Mouse (Mus musculus) hindbrain, embryonic 14.5 days (tissue): Measurements from ENCODE around the gene Surf6. TPM values are rescaled to one million over a fixed set of nuclear protein-coding genes. Genes with fewer than 3 reads are reported as not detected.
"Not testable (repeated sequence)": the region's sequence is repeated elsewhere in the genome, so short reads cannot be mapped to it uniquely, and the experiment has no call there.

Experiments
- ATAC-seq: fragments of 200-750 bp; cut with Nextera tagmentation; 2 replicates; pipeline ENCODE4 v1.8.0; 2017; ENCODE audit warnings: moderate number of reproducible peaks, mild to moderate bottlenecking, moderate TSS enrichment, moderate library complexity; ENCODE audit not compliant: low FRiP score
- DNase-seq: peaks from one replicate; pipeline ENCODE4 v3.0.0-alpha.2; 2015; ENCODE audit warnings: low spot score
- H3K27ac ChIP-seq: fragments of 300-500 bp; sonication (generic); 2 replicates; pipeline ENCODE4 v1.5.1; 2014; ENCODE audit warnings: mild to moderate bottlenecking, moderate library complexity
- H3K27me3 ChIP-seq: fragments of 300-500 bp; sonication (generic); 2 replicates; pipeline ENCODE4 v1.6.1; 2014; ENCODE audit warnings: mild to moderate bottlenecking, low read length, mixed read lengths; ENCODE audit not compliant: control insufficient read depth, insufficient read depth
- H3K36me3 ChIP-seq: fragments of 300-500 bp; sonication (generic); replicated peaks from 2 replicates; pipeline ENCODE4 v1.6.1; 2014; ENCODE audit not compliant: control insufficient read depth, insufficient read depth
- H3K4me1 ChIP-seq: fragments of 300-500 bp; sonication (generic); replicated peaks from 2 replicates; pipeline ENCODE4 v1.6.1; 2014; ENCODE audit warnings: antibody characterized with exemption, low read length, mixed read lengths; ENCODE audit not compliant: control insufficient read depth, insufficient read depth
- H3K4me2 ChIP-seq: fragments of 300-500 bp; sonication (generic); replicated peaks from 2 replicates; pipeline ENCODE4 v1.6.1; 2014; ENCODE audit warnings: mild to moderate bottlenecking, moderate library complexity
- H3K4me3 ChIP-seq: fragments of 300-500 bp; sonication (generic); replicated peaks from 2 replicates; pipeline ENCODE4 v1.5.1; 2014; ENCODE audit warnings: mild to moderate bottlenecking, low read length
- H3K9ac ChIP-seq: fragments of 300-500 bp; sonication (generic); 2 replicates; pipeline ENCODE4 v1.6.1; 2014
- H3K9me3 ChIP-seq: fragments of 300-500 bp; sonication (generic); 2 replicates; pipeline ENCODE4 v1.6.1; 2016; ENCODE audit warnings: low read length; ENCODE audit not compliant: control insufficient read depth
- WGBS: fragments of 180-500 bp; shearing (Covaris S2); extraction: QIAGEN DNeasy Blood & Tissue Kit; methylation state at CpG from one replicate; pipeline ENCODE4 v1.1.7; 2014; 5-methylcytosine and 5-hydroxymethylcytosine counted together
- polyA plus RNA-seq: library from polyadenylated mRNA; unstranded; fragments of >200 nt; fragmentation: Nextera tagmentation; extraction: Ambion mirVana; gene quantifications from 2 replicates; pipeline ENCODE4 v1.2.1, GENCODE M21; 2014

The Surf6 gene
- polyA plus RNA-seq, 1 experiment from 2014 or later = 15.9 TPM

- WGBS = 83% methylated on average over 3 of the region's 3 CpGs
- no peak overlapping the region for H3K27ac ChIP-seq
- H3K4me2 ChIP-seq = no peak overlapping the region
- no peak overlapping the region for H3K4me3 ChIP-seq
- no peaks in the 10 kb centered on the region for H3K9me3 ChIP-seq
- DNase-seq (no peak), ATAC-seq (no peak)
- peaks cover 36% of the 10 kb centered on the region for H3K4me1 ChIP-seq
- no peaks in the 10 kb centered on the region for H3K27me3 ChIP-seq
- peaks cover 44% of the 10 kb centered on the region for H3K36me3 ChIP-seq
- H3K9ac ChIP-seq = no peak overlapping the region
Observed at GRCm38 (mm10) chr2:26906431-26906830, 3.8 kb upstream of the Surf6 start.

GRCm38 (mm10) chr2:26905936-26906335 is 3.3 kb upstream of the Surf6 start:
- Histone ChIP-seq H3K27ac (no peak overlapping the region), H3K9me3 (no peaks in the 10 kb centered on the region), H3K27me3 (no peaks in the 10 kb centered on the region), H3K4me1 (peaks cover 36% of the 10 kb centered on the region), H3K4me3 (no peak overlapping the region), H3K4me2 (no peak overlapping the region), H3K36me3 (peaks cover 44% of the 10 kb centered on the region), H3K9ac (no peak overlapping the region)
- ATAC-seq (no peak), DNase-seq (no peak)
- WGBS = 90% methylated on average over 2 of the region's 2 CpGs

- peak overlapping the region; percentile 92 for H3K27ac ChIP-seq
- no peaks in the 10 kb centered on the region for H3K27me3 ChIP-seq
- H3K4me3 ChIP-seq = peak overlapping the region; percentile 64
- peak overlapping the region; percentile 64 for H3K4me2 ChIP-seq
- no peaks in the 10 kb centered on the region for H3K9me3 ChIP-seq
- ATAC-seq (no peak), DNase-seq (no peak)
- 12% methylated on average over 7 of the region's 7 CpGs for WGBS
- peaks cover 22% of the 10 kb centered on the region for H3K4me1 ChIP-seq
- peaks cover 60% of the 10 kb centered on the region for H3K36me3 ChIP-seq
- peak overlapping the region; percentile 77 for H3K9ac ChIP-seq
Observed at GRCm38 (mm10) chr2:26903311-26903710, 632 bp upstream of the Surf6 start.

- peaks cover 16% of the 10 kb centered on the region for H3K4me1 ChIP-seq
- H3K9me3 ChIP-seq = no peaks in the 10 kb centered on the region
- DNase-seq (no peak), ATAC-seq (no peak)
- H3K4me3 ChIP-seq = peak overlapping the region; percentile 64
- peak overlapping the region; percentile 77 for H3K9ac ChIP-seq
- H3K4me2 ChIP-seq = peak overlapping the region; percentile 64
- no peaks in the 10 kb centered on the region for H3K27me3 ChIP-seq
- H3K27ac ChIP-seq = no peak overlapping the region
- H3K36me3 ChIP-seq = peaks cover 60% of the 10 kb centered on the region
- 18% methylated on average over 7 of the region's 7 CpGs for WGBS
Observed at GRCm38 (mm10) chr2:26901834-26902400, 762 bp downstream of the Surf6 start.

- H3K4me3 ChIP-seq = no peak overlapping the region
- no peak overlapping the region for H3K9ac ChIP-seq
- peaks cover 16% of the 10 kb centered on the region for H3K4me1 ChIP-seq
- no peak overlapping the region for H3K4me2 ChIP-seq
- WGBS = 83% methylated on average over 1 of the region's 1 CpGs
- H3K27ac ChIP-seq = no peak overlapping the region
- peaks cover 60% of the 10 kb centered on the region for H3K36me3 ChIP-seq
- no peaks in the 10 kb centered on the region for H3K27me3 ChIP-seq
- DNase-seq (no peak), ATAC-seq (no peak)
- no peaks in the 10 kb centered on the region for H3K9me3 ChIP-seq
Observed at GRCm38 (mm10) chr2:26900731-26901130, 1.9 kb downstream of the Surf6 start.

- Histone ChIP-seq H3K4me2 (no peak overlapping the region), H3K4me3 (no peak overlapping the region), H3K4me1 (no peaks in the 10 kb centered on the region), H3K9me3 (no peaks in the 10 kb centered on the region), H3K36me3 (peaks cover 89% of the 10 kb centered on the region), H3K27me3 (no peaks in the 10 kb centered on the region), H3K27ac (no peak overlapping the region), H3K9ac (no peak overlapping the region)
- no peak for DNase-seq
- 93% methylated on average over 4 of the region's 4 CpGs for WGBS
- ATAC-seq = no peak
Observed at GRCm38 (mm10) chr2:26895898-26896297, 6.8 kb downstream of the Surf6 start.

GRCm38 (mm10) chr2:26886170-26886569 is 16.5 kb downstream of the Surf6 start:
- DNase-seq, H3K27me3 ChIP-seq, H3K9ac ChIP-seq, H3K4me3 ChIP-seq, H3K27ac ChIP-seq, H3K4me2 ChIP-seq, H3K9me3 ChIP-seq, ATAC-seq, H3K4me1 ChIP-seq: not testable (repeated sequence)
- 51% methylated on average over 4 of the region's 4 CpGs for WGBS
- H3K36me3 ChIP-seq = peaks cover 26% of the 10 kb centered on the region

GRCm38 (mm10) chr2:26885541-26885940 is 17.1 kb downstream of the Surf6 start:
- not testable (repeated sequence) for H3K9ac ChIP-seq, H3K9me3 ChIP-seq, H3K4me2 ChIP-seq, H3K27ac ChIP-seq, H3K27me3 ChIP-seq, ATAC-seq, DNase-seq, H3K4me1 ChIP-seq, H3K4me3 ChIP-seq
- 78% methylated on average over 2 of the region's 2 CpGs for WGBS
- peaks cover 20% of the 10 kb centered on the region for H3K36me3 ChIP-seq

GRCm38 (mm10) chr2:26878571-26878970 is 24.1 kb downstream of the Surf6 start:
- H3K4me3 ChIP-seq = no peak overlapping the region
- no peak overlapping the region for H3K9ac ChIP-seq
- H3K36me3 ChIP-seq = no peaks in the 10 kb centered on the region
- no peak overlapping the region for H3K4me2 ChIP-seq
- ATAC-seq (no peak), DNase-seq (no peak)
- no peaks in the 10 kb centered on the region for H3K4me1 ChIP-seq
- H3K27ac ChIP-seq = no peak overlapping the region
- 0 out of 2 replicates have a peak, but pooled peaks cover under 1% of the 10 kb centered on the region for H3K9me3 ChIP-seq
- H3K27me3 ChIP-seq = no peaks in the 10 kb centered on the region

GRCm38 (mm10) chr2:26870666-26871065 is 32.0 kb downstream of the Surf6 start:
- Histone ChIP-seq H3K27me3 (no peaks in the 10 kb centered on the region), H3K4me2 (no peak overlapping the region), H3K9ac (no peak overlapping the region), H3K4me3 (no peak overlapping the region), H3K36me3 (no peaks in the 10 kb centered on the region), H3K4me1 (no peaks in the 10 kb centered on the region), H3K27ac (no peak overlapping the region), H3K9me3 (no peaks in the 10 kb centered on the region)
- ATAC-seq = no peak
- WGBS = 70% methylated on average over 6 of the region's 6 CpGs
- DNase-seq = no peak
